Mouse (Mus musculus) fibroblast of lung, adult 2 months (primary cell): ENCODE measurements around the gene Gpr156.

Experiments used
- DNase-seq: peaks from one replicate; pipeline ENCODE4 v3.0.0-alpha.2; 2011; ENCODE audit warnings: low read depth

The Gpr156 gene

DNA sequence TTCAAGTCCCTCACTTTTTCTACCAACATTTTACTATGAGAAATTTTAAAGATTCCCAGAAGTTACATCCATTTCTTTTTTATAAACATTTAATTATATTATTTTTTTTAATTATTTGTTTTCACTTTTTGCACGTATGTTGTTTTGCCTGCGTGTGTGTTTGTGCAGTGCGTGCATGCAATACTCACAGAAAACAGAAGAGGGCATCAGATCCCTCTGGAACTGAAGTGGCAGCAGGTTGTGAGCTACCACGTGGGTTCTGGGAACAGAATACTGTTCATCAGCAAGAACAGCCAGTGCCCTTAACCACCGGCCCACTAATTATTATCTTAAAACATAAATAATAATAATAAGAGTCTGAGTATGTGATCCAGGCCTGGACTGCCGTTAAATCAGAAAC, 2.7 kb downstream of the Gpr156 start:
- DNase-seq: no peak

- no peak for DNase-seq
These were observed 4.6 kb downstream of the Gpr156 start for GRCm38 (mm10) chr16:37920842-37921409.

GRCm38 (mm10) chr16:37926087-37926486, 9.8 kb downstream of the Gpr156 start:
- no peak for DNase-seq

DNA sequence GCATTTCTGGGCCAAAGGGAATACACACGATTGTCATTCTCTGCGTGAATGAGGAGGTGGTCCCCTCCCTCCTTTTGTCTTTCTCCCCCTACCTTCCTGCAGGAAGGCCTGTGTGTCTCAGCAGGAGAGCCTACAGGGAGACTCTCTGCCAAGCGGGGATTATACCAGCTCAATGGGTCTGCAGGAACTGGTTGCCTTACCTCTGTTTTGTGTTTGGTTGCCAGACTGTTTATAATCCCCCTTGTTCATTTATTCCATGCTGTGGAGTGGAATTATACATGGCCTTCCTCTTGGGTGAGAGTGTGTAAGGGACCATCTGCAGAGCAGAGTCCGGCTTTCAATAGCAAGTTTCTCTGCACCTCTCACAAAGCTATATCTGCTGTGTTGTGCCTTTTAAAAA, 10.8 kb downstream of the Gpr156 start:
- no peak for DNase-seq

DNA sequence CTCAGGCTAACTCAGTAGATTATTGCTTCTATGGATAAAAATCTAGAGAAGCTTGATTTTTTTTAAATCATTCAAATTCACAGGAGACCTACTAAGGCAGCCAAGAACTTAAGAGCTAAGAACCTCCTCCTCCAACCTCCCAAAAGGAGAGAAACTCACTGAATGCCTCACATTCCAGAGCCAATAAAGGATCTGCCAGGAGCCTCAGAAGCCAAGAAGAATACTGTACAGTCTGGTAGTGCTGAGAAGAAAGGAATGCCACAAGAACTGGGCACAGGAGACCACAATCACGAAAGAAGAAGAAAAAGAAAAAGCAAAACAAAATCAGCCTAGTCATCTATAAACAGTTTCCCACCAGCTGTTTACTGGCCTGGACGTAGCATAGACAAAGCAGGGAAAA, 12.7 kb downstream of the Gpr156 start:
- DNase-seq: peak; percentile 82

GRCm38 (mm10) chr16:37929626-37930025, 13.3 kb downstream of the Gpr156 start:
- DNase-seq: no peak

GRCm38 (mm10) chr16:37934932-37935331, 18.6 kb downstream of the Gpr156 start:
- DNase-seq: no peak

- DNase-seq: no peak
These were observed 21.0 kb downstream of the Gpr156 start for GRCm38 (mm10) chr16:37937276-37937675.

- DNase-seq: no peak
These were observed 22.1 kb downstream of the Gpr156 start for GRCm38 (mm10) chr16:37938125-37939081.

- no peak for DNase-seq
These were observed 23.0 kb downstream of the Gpr156 start for GRCm38 (mm10) chr16:37939082-37939863.

DNA sequence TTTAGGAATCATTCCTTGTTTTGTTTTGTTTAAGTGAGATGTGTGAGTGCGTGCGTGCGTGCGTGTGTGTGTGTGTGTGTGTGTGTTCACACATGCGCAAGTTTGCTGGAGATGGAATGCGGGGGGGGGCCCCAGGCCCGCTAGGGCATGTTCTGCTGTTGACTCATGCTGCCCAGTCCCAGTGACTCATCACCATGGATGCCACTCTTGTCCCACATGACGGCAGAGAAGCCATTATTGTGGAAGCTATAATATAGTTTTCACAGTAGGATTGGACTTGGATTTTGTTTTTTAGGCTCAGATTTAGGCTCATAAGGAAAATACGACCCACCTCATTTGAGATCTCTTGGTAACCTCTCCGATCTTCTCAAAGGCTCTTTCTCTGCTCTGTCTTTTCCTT, 24.0 kb downstream of the Gpr156 start:
- DNase-seq: no peak

DNA sequence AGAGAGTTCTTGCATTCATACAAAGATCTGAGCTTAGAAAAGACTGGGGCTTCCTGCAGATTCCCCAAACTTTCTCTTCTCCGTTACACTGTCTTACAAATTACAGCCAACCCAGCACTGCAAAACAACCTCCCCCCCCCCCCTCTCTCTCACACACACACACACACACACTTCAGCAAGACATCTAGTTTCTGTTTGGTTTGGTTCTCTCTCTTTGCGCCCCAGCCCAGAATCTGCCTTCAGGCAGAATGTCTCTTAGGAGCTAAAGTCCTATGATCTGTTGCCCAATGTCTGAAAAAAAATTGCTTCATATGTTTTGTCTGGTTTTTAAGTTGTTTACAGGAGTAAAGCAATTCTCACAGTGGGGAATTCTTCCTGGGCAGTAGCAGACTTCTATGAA, 27.4 kb downstream of the Gpr156 start:
- DNase-seq: peak; percentile 82

DNA sequence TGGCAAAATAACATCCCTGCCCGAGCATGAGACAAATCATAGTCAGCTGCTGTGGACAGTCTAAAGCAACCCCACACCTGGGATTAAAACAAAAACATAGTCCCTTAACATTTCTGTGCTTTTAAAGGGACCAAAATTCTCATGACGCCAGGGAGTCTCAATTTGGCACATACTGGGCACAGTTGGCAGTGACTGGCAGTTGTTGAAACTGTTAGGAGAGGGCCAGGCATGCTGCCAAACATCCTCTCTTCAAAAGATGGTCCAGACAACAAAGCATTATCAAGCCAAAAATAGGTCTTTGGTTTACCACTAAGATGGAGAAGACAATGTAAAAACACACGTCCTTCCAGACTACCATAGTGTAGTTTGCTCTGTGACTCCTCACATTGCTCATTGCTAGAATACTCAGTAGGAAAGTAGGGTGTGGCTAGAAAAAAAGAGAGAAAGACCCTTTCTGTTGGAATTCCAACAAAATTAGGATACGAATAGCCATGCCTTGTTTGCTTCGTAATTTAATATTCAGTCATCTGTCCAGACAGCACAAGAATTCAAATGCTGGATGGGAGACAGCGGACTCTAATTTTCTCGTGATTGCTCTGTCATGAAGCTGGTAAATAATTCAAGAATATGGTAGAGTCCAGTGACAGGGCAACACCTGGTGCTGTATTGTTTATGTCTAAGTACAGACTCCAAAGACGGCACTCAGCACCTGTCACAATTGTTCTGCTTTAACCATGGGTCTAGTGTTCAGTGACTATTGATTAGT, 28.9 kb downstream of the Gpr156 start:
- DNase-seq: peak; percentile 53

DNA sequence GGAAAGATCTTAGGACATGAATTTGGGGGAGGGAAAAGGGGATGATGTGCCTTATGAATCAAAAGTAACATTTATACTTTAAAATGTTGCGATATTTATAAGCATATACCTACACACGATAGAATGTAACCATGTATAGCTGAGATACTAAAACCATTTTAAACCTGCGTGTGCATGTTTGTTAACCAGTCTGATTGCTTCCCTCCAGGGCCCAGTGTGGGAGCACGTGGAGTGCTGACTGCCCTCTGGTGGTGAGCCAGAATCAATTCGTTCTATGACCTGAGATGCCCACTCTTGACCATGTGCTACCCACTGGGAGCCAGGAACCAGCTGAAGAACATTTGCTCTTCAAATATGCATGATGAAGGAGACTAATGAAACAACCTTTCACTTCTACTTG, 30.9 kb downstream of the Gpr156 start:
- DNase-seq: peak; percentile 32

- no peak for DNase-seq
These were observed 32.1 kb downstream of the Gpr156 start for GRCm38 (mm10) chr16:37948365-37948764.

GRCm38 (mm10) chr16:37951171-37951570, 34.9 kb downstream of the Gpr156 start:
- DNase-seq: peak; percentile 53

- DNase-seq: no peak
These were observed 36.9 kb downstream of the Gpr156 start for GRCm38 (mm10) chr16:37953186-37953585.

DNA sequence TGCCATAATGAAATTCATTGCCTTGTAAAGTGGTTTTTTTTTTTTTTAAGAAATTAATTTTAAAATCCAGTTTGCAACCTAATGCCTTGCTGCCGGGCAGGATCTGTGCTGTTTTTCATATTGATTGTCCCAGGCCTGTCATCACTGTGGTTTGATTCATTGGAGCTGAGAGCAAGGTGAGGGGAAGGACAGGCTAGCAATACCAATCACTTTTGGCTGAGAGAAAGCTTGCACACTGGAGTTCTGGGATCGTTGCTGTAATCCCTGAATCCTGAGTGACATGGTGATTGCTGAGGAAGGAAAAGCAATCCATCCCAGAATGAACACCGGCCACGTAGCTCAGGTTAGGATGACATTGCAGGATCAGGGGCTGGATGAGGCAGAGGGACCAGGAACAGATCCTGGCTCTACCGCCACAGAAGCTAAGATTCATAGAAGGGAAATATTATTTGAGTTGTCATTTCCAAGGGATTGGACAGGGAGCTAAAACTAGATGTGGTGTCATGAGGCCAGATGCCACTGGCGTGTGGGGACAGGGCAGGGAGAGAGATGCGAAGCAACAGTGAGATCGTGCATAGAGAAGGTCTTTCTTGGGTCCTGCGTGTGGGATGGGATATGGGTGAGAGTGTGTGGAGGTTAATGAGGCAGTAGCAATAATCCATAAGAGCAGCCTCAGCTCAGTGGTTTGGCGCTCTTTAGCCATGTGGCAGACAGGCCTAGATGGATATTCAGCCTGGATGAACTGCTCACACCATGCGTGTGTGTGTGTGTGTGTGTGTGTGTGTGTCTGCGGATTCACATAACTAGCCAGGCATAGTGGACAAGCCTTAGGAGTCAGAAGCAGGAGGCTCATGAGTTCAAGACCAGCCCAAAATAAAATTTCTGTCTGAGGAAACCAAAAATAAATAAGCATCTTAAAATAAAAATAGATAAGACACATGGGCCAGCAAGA, 38.0 kb downstream of the Gpr156 start:
- no peak for DNase-seq

- no peak for DNase-seq
These were observed 39.1 kb downstream of the Gpr156 start for GRCm38 (mm10) chr16:37955336-37955917.

DNA sequence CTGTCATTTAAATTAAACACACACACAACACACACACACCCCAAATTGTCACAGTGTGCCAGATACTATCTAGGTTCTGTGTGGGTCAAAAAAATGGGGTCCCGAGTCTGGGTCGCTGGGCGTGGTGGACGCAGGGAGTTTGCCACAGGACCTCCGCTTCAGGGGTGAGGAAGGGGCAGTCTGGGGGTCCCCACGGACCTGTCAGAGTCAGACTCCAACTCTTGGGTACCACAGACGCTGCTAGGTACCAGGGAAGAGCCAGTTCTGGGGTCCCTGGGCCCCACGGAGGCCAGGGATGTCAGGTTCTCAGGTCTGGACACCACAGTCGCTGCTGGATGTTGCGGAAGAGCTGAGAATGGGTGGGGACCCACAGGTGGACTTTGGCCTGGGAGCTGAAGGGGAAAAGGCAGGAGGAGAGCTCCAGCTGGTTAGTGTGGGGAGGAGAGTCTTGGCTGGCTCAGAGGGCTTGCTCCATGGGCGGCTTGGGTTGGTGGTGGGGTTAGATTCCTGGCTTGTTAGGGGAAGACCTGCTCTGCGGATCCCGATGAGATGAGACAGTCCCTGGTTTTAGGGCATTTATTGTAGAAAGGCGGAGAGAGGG, 39.9 kb downstream of the Gpr156 start:
- DNase-seq: no peak
